Mouse (Mus musculus) cerebellum, postnatal 4 days (tissue): ENCODE data around the gene Itpr3.

Experiments
- DNase-seq, 2 experiments: peaks; one replicate each; pipeline ENCODE4 v3.0.0; 2022; ENCODE audit warnings: low spot score in 2 of 2, mixed read lengths in 1 of 2

The Itpr3 gene

DNA sequence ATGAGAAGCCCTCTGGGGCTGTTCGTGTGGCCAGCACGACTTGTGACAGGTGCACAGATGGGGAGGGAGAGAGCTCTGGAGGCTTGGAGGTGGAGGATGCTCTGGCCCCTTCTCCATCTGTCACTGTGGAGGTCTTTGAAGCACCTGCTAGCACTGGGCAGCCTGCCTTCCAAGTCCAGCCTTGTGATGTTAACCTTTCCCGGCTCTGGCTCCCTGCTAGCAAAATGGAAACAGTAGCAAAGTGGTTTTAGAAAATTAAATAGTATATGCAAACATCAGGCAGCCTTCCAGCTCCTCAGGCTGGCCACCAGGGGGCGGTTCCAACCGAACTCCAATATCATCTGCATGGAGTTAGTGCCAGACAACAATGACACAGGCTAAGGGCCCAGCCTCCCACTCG, 14.5 kb downstream of the Itpr3 start:
- peak in 1 of 2 experiments; percentile 49 for DNase-seq

- DNase-seq, result no peak
Measured at GRCm38 (mm10) chr17:27072363-27072762, 15.3 kb downstream of the Itpr3 start.

DNA sequence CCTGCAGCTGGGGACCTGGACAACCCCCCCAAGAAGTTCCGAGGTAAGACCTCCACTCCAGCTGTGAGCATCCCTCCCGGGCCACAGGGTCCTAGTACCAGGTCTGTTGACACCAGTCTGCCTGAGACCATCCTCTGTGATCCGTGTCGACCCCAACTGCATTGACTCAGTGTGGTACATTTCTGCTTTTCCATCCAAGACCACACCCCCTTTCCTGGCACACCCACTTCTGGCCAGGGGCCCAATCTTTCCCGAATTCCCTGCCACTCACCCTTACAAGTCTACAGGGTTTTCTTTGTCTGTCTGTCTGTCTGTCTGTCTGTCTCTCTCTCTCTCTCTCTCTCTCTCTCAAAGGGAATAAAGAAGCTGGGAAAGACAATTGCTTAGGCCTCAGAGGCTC, 16.0 kb downstream of the Itpr3 start:
- no peak for DNase-seq

DNA sequence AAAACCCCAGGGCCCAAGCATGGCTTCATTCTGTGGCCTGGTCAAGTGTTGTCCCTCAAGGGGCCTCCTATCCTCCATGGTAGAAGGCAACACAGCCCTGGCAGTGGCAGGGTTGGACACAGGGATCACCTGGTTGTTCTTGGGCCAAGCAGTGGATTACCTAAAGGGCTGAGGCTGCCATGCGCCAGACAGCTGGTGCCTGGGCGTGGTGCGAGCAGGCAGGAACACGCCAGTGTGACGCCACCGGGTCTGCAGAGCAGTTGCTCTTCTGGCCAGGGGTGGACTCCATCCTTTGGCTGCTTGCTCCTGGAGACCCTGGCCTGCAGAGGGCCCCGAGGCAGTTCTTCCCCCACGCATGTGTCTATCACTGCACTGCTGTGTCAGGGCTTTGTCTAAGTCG, 16.7 kb downstream of the Itpr3 start:
- DNase-seq, result no peak

- DNase-seq, result no peak
Measured at GRCm38 (mm10) chr17:27074236-27074635, 17.1 kb downstream of the Itpr3 start.

DNA sequence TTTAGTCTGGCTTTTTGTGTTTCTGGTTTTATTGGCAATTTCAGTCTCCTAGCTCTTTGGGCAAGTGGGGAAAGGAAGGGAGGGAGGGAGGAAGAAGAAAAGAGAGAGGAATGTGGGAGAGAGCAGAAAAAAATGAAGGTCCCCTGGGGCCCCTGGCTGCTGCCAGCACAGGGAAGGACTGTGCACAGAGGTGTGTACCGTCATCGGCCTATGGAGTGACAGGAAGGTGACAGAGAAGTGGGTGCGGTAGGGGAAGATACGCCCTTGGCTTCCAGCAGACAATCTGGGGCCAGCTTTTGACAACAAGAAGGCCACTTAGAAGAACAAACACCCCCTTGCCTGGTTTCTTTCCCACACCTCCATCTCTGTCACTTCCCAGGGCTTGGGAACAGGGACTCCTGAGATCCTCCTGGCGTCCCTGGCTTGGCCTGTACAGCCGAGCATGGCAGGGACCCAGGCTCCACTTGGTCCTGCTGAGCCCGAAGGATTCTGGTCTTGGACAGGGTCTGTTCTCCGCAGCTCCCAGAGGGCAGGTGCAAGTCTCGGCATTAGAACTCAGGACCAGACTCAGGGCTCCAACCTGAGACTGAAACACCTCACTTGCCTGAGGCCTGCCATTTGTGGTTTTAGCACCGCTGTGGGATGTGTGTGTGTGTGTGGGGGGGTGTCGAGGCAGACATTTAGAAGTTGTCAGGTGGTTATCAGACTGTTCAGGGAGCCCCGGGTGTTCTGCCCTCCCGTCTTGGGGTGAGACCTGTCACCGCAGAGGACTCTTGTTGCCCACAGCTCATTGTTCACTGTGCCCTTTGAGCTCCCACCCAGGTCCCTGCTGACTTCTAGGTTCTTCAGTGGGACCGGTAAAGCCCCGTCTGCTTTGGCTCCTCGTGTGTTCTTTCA, 18.0 kb downstream of the Itpr3 start:
- no peak for DNase-seq

DNA sequence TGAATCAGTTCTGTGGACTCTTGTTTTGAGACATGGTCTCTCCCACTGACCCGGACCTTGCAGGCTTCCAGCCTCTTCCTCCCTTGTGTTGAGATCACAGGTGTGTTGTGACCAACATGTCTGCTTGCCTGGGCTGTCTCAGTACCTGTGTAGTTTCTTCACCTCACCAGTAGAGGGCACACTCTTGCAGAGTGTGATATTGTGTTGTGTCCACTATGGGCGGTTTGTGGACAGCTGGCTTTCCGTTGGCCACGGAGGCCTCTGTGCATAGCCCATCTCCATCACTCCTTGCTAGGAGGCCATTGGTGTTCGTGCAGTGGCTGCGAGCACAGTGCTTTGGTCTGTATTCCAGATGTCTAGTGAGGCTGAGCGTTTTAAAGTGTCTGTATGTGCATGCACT, 20.0 kb downstream of the Itpr3 start:
- no peak for DNase-seq

DNA sequence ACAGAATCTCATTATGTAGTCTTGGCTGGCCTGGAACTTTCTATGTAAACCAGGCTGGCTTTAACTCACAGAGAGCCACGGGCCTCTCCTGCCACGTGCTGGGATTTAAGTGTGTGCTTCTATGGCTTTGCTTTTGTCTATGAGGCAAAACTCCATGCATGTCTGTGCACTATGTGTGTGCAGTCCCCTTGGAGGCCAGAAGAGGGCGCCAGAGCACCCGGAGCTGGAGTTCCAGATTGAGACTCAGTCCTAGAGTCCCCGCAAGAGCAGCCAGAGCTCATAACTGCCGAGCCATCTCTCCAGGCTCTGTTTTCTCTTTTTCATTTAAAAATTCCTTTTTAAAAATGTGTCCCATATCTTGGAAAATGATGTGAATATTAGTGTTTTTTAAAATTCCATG, 20.8 kb downstream of the Itpr3 start:
- DNase-seq, result peak in 1 of 2 experiments; percentile 30

DNA sequence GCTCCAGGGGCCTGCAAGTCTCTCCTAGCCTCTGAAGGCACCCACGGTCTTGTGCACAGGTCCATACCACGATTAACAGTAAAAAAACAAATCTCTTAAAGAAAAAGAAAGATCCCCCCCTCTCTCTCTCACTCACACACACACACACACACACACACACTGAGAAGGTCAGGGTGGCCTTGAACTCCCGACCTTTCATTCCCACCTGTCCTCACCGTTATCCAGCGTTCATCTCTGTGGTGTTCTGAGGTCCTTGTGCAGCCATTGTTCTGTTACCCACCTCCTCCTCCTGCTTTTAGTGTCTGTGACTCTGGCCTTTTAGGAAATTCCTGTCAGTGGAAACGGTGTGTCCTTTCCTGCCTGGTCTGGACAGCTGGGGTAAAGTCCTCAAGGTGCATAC, 21.4 kb downstream of the Itpr3 start:
- no peak for DNase-seq

DNA sequence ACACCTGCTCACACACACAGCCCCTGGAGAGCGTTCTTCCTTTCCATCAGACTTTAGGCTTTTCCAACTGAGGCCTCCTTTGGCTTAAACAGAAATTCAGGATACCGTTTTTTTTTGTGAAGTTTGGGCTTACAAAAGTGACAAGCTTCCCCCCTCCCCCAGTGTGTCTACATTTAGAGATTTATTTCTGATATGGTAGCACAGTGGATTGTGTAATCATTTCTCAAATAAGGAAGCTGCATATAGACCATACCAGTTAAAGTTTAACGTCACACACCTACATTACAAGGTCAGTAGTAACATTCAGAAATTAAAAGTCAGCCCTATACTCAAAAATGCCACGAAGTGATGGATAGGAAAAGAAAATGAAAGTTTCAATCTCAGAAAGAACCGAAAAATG, 24.8 kb downstream of the Itpr3 start:
- DNase-seq, result no peak

DNA sequence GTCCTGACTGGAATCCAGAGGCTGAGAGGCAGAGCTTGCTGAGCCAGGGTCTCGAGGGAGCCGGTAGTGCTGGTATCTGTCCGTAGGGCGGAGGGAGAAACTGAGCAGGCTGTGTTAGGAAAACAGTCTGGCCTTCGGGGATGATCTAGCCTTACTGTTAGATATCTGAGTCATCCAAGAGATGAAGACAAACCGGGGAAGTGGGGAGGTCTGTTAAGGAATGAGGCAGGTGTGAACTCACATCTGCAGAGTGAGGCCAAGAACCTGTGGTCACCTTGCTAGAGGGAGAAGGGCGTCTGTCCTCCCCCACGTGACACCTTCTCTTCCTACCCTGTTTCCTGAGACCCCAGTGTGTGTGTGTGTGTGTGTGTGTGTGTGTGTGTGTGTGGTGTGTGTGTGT, 25.7 kb downstream of the Itpr3 start:
- DNase-seq, result no peak

DNA sequence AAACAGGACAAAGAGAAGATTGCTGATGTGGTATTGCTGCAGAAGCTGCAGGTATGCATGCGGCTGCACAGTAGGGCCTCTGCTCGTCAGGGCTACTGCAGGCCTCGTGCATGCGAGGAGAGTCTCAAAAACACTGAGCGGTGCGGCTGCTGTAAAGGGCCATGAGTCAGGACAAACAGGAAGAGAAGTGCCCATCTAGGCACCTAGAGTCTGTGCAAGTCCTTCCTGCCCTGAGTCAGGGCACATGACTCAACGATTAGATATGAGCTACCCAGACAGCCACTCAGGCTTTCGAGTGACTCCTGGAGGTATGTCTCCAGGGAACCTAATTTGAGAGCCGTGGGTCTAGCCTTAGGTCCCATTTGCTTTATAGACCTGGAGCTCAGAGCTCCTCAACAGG, 26.5 kb downstream of the Itpr3 start:
- DNase-seq, result no peak

- peak in 1 of 2 experiments; percentile 72 for DNase-seq
Measured at GRCm38 (mm10) chr17:27085676-27086075, 28.6 kb downstream of the Itpr3 start.

DNA sequence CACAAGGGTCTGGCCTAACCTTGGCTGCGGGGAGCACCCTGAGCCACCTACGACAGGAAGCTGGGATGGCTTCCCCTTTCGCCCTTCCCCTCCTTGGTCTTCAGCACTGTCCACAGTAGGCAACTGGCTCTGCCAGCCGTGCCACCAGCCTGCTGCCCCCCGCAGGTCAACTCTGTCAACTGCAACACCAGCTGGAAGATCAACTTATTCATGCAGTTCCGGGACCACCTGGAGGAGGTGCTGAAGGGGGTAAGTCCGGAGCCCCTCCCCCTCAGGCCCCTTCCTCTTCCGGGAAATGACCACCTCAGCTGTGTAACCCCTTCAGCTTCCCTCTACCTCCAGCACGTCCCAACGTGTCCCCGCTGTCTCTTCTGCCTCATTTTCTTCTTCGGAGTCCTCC, 30.3 kb downstream of the Itpr3 start:
- peak in 1 of 2 experiments; percentile 35 for DNase-seq

DNA sequence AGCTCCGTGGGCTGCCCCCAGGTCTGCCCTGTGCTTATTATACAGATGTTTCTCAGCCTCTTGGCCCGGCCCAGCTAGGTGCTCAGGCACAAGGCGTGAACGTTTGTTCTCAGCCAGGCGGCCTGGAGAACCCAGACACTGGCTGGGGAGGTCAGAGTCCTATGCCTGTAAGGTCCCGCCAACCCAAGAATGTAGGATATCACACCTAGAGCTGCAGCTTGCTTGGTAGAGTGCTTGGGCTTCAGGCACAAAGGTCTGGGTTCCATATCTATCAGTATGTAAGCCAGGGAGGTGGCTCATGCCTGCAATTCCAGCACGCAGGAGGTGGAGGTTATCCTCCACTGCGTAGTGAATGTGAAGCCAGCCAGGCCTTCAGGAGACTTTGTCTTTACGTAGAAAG, 33.0 kb downstream of the Itpr3 start:
- DNase-seq, result no peak

DNA sequence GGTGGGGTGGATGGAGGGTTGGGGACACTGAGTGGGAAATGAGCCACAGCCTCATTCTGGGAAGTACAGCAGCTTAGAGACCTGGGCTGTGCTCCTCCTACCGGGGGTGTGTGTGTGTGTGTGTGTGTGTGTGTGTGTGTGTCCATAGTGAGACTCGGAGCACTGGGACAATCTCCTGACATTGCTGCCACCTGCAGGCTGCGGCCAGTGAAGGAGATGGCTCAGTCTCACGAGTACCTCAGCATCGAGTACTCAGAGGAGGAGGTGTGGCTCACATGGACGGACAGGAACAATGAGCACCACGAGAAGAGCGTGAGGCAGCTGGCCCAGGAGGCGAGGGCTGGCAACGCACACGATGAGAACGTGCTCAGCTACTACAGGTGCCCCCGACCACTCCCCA, 38.6 kb downstream of the Itpr3 start:
- DNase-seq, result peak in 1 of 2 experiments; percentile 45

DNA sequence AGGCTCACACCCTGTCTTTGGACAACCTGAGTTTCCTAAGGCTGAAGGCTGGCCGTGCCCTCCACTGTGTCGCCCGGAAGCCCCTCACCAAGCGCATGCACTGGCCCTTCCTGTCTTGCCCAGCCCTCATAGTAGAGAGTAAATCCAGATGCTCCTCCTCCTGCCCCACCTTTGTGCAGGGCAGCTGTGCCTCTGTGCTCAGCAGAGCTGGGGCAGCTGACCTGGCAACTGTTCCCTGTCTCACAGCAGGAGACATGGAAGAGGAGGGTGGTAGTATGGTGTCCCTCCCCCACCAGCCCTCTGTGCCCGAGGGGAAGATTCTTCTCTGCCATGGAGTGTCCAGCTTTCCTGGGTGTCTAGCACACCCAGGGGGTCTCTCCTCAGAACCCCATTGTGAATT, 44.6 kb downstream of the Itpr3 start:
- DNase-seq, result no peak

DNA sequence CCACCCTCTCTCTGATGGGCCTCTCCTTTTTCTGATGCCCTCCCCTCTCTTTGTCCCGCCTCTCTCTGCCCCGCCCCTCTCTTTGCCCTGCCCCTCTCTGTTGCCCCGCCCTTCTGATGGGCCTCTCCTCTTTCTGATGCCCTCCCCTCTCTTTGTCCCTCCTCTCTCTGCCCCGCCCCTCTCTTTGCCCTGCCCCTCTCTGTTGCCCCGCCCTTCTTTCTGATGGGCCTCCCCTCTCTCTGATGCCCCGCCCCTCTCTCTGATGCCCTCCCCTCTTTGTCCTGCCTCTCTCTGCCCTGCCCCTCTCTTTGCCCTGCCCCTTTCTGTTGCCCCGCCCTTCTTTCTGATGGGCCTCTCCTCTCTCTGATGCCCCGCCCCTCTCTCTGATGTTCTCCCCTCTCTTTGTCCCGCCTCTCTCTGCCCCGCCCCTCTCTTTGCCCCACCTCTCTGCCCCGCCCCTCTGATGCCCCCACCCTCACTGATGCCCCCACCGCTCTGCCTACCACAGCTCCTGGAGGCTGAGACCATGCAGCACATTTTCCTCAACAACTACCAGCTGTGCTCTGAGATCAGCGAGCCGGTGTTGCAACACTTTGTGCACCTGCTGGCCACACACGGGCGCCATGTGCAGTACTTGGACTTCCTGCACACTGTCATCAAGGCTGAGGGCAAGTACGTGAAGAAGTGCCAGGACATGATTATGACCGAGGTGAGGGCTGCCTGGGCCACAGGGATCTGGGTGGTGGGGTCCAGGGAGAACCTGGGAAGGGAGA, 48.8 kb downstream of the Itpr3 start:
- DNase-seq, result no peak

GRCm38 (mm10) chr17:27106745-27107144, 49.6 kb downstream of the Itpr3 start:
- no peak for DNase-seq

DNA sequence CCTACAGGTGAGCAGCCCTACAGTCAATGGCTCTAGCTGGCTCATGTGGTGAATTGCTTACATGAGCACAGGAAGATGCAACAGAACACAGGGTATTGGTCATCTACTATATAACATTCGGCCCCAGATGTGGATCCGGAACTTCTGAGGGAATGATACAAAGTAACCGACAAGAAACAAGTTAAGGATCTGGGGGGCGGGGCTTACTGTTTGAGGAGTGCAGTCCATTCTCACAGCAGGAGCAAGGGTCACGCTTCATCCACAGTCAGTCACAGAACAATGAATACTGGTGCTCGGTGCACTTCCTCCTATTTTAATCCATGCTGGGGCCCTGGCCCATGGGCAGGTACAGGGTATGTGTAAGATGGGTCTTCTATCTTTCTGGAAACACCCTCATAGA, 50.8 kb downstream of the Itpr3 start:
- DNase-seq, result no peak

DNA sequence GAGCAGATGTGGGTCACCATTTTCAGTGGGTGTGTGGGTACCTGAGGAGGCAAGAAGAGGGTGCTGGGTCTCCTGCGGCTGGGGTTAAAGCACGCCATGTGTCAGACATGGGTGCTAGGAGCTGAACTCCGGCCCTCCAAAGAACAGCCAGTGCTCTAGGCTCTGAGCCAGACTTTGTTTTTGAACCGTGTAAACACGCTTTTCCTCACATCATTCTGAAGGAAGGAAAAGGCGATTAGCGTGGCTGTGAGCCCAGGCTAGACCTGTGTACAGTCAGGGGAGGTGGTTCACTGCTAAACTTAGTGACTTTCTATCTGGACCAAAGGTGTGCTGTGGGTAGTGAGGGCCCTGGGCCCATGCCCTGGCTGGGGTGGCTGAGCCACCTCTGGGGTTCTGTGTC, 53.0 kb downstream of the Itpr3 start:
- no peak for DNase-seq

- DNase-seq, result no peak
Measured at GRCm38 (mm10) chr17:27118676-27119539, 61.8 kb downstream of the Itpr3 start.
